Mouse (Mus musculus): ENCODE results near the gene Ryr1.
"Not testable (repeated sequence)": the region's sequence is repeated elsewhere in the genome, so short reads cannot be mapped to it uniquely, and the experiment has no call there.

The Ryr1 gene

DNA sequence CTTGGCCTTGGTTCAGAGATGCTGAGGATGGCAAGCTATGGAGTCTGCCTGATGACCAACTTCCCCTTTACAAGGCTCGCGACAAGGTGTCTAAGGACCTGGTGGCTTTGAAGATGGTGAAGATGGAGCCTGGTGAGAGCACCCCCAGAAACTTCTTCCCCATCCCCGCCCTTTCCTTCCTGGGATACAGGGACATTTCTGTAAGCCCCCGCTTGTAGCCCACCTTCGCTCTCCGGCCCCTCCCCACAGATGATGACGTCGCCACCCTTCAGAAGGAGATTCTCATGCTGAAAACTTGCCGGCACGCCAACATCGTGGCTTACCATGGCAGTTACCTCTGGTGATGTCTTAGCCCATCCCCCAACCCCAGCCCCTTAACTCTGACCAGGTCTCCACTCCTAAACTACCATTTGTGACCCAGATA, 141.8 kb downstream of the Ryr1 start:
- DNase-seq, result peak in 1 of 2 experiments; percentile 27

DNA sequence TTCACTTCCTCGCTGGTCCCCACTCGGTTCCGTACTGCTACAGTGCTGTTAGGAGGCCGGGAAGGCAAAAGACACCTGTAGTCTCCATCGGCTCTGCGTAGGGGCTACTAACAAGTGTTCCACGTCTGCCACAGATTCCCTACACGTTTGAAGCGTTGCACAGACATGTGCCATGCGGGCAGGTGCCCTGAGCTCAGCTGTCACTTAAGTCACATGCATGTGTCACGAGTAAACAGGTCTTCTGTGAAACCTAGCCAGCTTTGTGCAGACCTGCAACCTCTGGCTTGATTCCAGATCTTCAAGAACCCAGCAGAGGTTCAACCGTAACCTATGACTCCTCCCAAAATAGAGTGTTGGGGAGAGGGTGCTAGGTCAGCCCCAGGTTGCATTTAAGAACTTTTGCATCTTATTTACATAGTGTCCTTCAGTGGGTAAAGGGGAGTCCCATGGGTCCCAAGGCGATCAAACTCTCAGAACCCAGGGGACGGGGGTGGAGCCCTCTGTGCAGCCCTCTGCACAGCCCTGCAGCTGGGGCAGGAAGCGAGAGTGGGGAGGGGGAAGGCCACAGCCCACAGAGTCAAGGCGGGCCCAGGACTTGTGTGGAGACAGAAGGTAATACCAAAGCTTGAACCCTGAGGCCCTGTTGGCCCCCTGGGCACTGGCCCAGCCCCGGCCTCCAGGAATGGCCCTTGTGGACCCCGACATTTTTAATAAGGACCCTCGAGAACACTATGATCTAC, 142.5 kb downstream of the Ryr1 start:
- DNase-seq, result no peak

DNA sequence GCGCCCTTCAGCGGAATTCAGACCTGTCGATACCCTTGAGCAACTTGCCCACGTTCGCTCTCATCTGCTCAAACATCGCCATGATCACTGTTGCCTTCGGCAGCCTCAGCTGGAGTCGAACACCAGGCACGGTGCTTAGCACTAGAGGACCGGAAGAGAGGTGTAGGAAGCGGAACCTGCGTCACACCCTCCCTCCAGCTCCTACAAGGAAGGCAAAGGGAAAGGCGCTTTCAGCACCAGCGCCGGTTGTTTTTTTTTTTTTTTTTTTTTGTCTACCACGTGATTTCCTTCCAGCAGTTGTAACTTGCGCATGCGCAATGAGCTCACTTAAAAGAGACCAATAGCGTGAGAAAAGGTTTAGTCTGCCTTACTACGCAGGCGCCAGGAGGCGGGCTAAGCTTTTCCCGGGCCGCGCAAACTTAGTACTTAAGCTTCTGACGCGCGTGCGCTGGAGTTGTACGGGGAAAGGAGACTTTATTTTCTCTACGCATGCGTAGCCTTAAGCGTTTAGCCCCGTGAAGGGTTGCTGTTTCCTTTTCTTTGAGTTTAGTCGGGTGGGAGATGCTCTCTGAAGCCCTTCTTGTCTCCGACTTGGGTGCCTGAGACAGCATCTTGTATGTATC, 143.2 kb downstream of the Ryr1 start, which contains the start of the genes Eif3k and Map4k1:
TSS of gene Eif3k (minus strand) at position 214 of the 623 bp plus-strand sequence.
TSS of gene Map4k1 (plus strand) at position 400 of the 623 bp plus-strand sequence.
- peak; percentile 95 to 97 for DNase-seq

DNA sequence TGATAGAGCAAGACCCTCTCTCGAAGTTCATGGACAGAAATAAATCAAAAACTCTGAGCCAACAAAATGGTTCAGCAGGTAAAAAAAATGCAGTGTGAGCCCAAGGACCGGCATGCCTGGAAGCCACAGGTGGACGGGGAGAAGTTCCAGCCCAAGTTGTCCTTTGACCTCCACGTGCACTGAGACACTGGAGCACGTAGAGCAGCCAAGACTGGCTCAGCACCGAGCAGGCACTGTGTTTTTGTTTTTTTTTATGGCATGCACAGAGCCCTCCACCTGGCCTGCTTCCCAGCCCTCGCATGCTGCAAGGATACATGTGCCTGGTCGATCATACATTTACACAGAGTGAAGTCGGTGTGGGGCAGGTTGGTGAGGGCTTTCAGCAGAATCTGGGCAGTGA, 147.4 kb downstream of the Ryr1 start:
- DNase-seq, result no peak

DNA sequence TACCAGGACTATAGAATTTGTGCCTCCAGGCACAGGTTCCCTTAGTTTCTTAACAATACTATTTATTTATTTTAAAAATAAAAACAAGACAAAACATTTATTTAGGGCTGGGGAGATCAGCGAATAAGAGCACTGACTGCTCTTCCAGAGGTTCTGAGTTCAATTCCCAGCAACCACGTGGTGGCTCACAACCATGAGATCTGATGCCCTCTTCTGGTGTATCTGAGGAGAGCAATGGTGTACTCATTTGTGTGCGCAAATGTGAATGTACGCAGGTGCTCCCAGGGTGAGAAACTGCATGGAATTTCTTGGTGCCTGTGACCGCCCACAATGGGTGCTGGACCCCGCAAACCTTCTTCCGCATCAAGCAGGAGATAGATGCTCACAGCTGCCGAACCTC, 152.0 kb downstream of the Ryr1 start:
- no peak for DNase-seq

DNA sequence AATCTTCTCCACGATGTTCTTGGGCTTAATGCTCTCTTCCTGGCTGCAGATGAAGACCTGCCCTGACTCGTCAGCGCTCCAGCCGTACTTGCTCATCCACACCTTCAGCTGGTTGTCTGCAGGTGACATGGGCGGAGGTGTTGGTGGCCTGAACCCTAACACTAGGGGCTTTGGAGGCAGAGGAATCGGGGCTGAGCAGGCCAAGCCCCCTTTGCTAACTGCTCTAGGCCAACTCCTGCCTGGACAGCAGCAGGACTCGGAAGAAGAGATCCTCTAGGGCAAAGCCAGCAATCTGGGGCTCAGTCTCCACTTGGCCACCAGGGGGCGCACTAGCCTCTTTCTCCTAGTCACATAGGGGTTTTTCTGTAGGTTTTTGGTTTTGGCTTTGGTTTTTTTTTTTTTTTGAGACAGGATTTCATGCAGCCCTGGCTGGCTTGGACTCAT, 152.4 kb downstream of the Ryr1 start:
- DNase-seq, result peak; percentile 70 to 82

DNA sequence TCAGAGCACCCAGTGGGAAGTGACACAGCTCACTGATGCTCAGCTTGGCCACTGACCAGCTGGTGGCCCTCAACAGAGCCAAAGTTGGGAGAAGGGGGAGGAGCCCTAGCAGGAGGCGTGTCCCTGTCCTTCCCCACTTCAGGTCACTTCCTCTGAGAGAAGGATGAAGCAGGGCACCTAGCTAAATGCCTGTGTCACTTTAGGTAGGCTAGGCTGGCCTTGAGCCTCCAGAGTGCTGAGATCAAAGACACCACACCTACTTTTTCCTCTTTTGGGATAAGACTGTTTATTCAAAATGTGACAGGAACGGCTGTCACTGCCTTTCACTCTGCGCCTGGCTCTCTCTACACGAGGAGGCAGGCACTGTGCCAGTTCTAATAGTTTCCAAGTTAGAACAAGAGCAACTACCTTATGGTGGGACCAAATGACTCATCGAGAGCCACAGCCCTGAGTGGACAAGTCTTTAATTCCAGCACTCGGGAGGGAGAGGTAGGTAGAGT, 153.2 kb downstream of the Ryr1 start:
- DNase-seq, result no peak

DNA sequence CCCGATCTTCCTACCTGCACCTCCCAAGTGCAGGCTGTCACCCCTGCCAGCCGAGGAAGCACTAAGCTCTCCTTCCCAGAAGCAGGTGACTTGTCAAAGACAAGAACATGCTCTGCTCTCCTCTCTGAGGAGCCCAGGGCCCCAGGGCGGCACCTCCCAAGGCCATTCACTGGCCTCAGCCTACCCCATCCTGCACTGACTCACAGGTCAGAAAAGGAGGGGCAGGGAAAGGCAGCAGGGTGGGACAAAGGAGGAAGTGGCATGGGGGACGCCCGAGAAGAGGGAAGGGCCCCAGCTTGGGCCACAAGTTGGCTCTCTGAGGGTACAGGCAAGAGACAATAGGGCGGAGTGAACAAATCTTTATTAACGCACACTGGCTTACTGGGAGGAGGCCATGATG, 153.9 kb downstream of the Ryr1 start:
- no peak for DNase-seq

DNA sequence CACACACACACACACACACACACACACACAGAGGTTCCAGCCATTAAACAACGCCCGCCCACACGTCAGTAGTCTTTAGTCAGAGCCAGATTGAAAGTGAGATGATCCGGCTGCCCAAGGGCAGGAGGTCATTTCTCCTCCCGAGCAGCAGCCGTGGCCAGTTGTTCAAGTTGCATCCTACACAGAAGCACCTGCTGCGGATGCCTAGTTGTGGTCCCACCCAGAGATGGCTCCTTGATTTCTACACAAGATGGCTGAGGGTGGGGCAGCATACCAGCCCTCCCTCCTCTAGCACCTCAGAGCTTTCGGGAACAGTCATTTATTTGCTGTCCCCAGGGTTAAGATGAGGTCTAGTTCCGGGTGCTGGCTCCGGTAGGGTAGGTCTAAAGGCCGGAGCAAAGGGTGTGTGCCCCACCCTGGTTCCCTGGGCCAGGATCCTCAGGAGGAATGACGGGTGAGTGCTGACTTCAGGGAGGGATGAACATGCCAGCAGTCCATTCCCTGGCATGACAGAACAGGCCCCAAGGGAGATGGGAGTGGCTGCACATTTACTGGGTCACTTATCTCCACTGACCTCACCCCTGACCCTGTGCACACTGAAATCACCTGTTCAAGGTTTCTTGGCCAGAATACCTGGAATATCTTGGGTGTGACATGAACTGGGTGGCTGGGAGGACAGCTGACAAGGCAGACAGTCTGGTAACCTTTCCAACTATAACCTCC, 155.1 kb downstream of the Ryr1 start:
- DNase-seq, result no peak

DNA sequence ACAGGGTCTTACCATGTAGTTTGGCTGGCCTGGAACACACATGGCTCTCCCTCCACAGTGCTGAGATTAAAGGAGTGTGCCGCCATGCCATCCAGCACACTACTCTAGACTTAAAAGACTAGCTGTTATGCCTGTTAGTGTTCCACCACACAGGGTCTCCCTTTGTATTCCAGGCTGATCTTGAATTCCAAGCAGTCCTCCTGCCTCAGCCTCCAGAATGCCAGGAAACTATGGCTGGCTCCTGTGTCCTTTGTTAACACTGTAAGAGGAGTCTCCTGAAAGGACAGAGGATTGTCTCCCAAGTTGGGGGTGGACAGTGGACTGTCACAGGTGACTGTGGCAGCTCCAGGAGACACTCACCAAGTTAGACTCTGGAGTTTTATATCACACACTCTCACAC, 155.7 kb downstream of the Ryr1 start:
- no peak for DNase-seq

DNA sequence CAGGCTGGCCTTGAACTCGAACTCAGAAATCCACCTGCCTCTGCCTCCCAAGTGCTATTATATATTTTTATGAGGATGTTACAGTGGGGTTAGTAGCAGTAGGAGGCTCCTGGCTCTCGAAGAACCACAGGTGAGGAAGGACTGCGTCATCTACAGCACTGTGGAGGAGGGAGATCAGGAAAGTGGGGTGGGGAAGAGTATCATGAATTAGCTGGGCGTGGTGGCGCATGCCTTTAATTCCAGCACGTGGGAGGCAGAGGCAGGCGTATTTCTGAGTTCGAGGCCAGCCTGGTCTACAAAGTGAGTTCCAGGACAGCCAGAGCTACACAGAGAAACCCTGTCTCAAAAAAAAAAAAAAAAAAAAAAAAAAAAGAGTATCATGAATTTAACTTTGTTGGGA, 156.9 kb downstream of the Ryr1 start:
- not testable (repeated sequence) for DNase-seq

DNA sequence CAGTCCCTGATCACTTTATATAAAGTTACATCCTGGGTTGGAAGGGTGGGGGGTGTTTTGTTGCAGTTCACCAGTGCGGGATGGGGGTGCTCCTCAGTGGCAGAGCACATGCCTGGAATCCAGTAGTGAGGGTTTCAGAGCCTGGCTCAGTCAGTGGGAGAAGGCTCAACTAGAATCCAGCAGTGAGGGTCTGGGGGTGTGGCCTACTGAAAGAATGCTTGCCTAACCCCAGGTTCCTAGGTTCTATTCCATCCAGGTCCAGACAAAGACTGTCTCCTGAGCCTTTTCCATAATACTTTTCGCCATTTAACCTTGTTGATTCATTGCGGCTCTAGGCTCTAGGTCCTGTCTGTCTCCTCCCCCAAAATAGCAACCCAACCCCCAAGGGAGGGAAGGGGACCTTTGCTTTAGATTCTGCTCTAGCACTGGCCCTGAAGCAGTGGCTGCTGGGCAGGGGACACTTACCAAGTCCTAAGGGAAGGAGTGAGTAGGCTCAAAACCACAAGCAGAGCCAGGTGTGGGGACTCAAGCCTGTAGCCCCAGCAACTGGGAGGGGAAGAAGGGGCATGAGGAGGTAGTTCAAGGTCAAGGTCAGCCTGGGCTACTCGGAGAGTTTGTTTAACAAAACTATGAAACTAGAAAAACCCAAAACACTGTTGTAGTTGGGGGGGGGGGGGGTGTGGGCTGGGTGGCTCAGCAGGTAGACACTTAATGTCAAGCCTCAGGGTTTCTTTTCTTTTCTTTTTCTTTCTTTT, 158.1 kb downstream of the Ryr1 start:
- DNase-seq, result no peak

DNA sequence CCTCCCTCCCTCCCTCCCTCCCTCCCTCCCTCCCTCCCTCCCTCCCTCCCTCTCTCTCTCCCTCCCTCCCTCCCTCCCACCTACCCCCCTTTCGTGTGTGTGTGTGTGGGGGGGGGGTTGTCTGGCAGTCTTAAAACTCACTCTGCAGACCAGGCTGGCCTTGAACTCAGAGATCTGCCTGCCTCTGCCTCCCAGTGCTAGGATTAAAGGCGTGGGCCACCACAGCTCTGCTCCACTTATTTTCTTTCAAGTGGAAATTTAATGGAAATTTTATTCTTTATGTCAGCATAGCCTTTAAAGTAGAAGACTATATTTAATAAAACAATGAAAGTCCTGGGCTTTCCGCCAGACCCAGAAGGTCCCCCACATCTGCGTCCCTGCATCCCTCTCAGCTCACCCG, 158.8 kb downstream of the Ryr1 start:
- no peak for DNase-seq

DNA sequence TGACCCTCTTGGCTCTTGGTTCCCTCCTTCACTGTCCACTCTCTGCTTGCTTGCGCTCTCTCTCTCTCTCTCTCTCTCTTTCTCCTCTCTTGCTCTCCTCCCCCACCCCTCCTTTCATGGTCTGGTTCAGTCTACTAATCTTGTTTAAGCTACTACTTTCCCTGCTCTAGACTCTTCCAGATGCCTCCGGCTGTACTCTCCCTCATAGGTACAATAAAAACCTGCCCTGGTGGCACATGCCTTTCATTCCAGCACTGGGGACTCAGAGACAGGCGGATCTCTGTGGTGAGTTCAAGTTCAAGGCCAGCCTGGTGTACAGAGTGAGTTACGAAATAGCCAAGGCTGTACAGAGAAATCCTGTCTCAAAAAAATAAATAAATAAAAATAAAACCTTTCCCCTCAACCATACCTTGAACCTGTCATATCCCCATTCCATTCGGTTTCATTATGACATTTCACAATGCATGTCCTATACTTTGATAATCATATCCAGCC, 159.6 kb downstream of the Ryr1 start:
- DNase-seq, result no peak

DNA sequence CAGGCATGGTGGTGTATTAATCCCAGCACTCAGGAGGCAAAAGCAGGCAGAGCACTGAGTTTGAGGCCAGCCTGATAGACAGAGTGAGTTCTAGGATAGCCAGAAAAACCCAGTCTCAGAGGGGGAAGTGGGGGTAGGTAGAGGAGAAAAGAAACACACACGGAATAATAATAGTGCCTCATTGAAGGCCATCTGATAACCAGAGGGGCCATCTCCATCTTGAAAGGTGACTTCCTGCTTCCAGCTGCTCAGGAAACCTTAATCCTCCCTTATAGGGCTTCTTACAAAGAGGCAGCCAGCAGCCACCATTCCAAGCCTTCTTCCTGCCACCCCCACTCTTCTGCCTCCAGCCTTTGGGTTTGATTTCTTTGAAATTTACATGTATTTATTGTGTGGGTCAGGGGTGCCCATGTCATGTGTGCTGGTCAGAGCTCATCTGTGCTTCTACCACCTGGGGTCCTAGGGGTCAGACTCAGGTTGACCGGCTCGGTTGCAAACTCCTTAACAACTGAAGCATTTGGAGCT, 161.5 kb downstream of the Ryr1 start:
- no peak for DNase-seq

DNA sequence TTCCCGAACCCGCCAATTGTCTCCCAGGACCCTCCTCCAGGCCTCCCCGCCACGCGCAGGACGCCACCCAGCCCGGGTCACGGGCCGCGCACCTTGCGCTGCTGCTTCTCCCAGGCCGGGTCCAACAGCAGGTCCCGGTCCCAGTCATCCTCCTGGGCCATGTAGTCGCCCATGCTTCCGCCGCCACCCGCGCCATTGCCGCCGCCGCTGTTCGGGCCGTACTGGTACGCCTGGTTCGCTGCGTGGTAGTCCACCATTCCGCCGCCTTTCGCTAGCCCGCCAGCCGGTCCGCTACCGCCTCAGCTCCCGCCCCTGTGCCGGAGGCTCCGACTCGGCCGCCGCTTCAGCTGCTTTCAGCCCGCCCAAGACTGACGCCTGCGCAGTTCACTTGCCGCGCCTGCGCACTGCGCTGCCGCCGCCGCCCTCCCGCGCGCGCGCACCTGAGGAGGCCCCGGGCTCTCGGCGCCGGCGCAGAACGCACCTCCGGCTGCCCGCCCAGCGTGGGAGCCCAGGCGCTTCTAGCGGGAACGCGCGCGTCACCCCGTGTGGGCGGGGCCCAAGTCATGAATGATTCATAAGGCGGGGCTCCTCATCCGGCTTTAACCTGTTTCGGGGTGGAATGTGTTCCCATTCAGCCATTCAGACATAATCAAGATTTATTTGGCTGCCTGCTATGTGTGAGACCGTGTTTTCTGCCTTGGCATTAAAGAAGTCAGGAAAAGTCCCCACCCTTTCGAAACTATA, 162.9 kb downstream of the Ryr1 start, which contains the start of gene Actn4:
TSS of gene Actn4 (minus strand) at position 414 of the 744 bp plus-strand sequence.
- peak; percentile 98 to 100 for DNase-seq

DNA sequence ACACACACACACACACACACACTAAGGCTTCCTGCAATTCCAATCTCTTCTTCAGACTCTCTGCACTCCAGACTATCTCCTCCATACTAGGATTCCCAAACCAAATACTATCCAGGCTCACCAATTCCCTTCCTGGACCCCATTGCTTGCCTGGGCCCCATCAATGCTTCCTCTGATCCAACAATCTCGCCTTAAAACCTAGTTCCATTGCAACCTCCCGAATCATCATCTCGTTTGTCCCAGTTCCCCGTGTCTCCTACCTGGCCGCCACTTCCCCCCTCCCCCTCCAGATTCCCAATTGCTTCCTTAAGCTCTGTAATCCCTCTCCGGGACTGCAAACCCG, 163.4 kb downstream of the Ryr1 start:
- DNase-seq, result no peak

DNA sequence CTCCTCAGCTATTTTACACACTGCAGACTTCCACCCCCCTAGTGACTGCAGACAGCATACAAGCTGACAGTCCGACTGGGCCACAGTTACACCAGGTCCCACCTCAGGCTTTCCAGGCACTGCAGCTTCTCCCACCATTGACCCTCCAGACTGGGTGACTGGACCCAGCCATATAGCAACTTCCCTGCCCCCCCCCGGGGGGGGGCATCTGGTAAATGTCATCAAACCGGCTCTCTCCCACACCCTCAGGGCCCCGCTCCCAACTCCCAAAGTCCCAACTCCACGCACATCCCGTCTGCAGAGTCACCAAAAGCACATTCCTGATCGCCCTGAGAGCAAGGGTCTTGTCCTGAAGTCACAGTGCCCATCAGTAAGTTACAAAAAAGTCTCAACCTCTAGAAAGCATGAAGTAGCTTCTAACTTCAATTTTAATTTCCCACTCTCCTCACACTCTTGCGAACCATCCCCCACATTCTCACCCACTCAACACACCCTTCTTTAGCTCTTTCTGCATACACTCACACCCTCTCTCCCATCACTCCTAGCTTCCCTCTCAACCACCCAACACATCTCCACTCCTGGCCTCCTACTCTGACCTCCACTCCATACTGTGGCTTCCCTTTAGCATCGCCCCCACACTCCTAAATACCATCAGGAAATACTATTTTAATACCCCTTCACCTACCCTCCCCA, 164.5 kb downstream of the Ryr1 start:
- no peak for DNase-seq

DNA sequence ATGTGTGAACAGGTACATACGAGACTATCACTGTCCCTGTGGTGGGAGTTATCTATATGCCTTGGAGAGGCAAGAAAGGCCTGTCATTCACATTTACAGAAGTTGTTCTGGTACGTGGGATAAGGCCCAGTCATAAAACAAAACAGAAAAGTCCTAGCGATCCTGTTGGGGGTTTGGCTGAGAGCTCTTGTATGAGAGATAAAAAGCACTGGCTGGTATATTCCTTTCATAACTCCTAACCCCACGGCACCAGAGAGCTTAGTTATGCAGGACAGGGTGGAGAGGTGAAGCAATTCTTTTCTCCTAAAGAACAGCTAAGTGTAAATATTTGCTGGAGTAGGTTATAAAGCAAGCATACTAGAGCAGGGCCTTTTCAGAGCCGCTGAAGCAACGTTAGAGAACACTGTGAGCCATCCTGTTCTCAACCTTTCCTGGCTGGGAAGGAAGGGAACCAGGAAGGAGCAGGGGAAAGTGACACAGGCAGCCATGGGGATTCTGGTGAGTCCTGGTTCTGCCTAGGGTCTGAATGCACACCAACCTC, 165.4 kb downstream of the Ryr1 start:
- DNase-seq, result no peak

DNA sequence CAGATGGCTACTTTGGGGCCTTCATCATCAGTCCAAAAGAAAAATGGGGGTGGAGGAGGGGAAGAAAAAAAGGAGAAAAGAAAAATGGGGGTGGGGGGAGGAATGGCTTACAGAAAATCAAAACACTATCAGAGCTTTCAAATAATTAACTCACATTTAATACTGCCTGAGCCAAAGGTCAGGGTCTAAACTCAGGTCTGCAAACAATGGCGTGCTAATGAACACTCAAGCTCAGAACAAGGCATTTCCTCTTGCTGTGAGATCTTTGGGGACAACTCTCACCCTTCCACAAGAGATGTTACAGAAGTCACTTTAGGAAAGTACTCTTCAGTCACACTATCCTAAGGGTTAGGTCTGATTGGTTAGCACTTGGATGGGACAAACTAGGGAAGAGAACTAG, 166.2 kb downstream of the Ryr1 start:
- no peak for DNase-seq

Data from cerebellum, adult 18-20 months (tissue).